Mouse (Mus musculus) C2C12 (cell line): ENCODE measurements around the gene Sorcs2. TPM values are rescaled to one million over a fixed set of nuclear protein-coding genes. Genes with fewer than 3 reads are reported as not detected.

Source experiments
- H3K27me3 ChIP-seq: one replicate; pipeline ENCODE4 v1.6.1; 2011; ENCODE audit not compliant: control insufficient read depth, insufficient read depth, insufficient read length
- H3K36me3 ChIP-seq: one replicate; pipeline ENCODE4 v1.6.1; 2011; ENCODE audit not compliant: control insufficient read depth, insufficient read depth
- H3K4me3 ChIP-seq: one replicate; pipeline ENCODE4 v1.5.1; 2011; ENCODE audit warnings: mild to moderate bottlenecking, control low read depth; ENCODE audit not compliant: poor library complexity, insufficient read depth, severe bottlenecking
- H3K79me2 ChIP-seq: one replicate; pipeline ENCODE4 v1.6.1; 2011; ENCODE audit not compliant: control insufficient read depth, insufficient read depth
- H3K79me3 ChIP-seq: one replicate; pipeline ENCODE4 v1.6.1; 2011; ENCODE audit warnings: low read depth, control low read depth
- H3ac ChIP-seq: one replicate; pipeline ENCODE3; 2011; ENCODE audit warnings: low read depth; ENCODE audit not compliant: control insufficient read depth, insufficient read length
- CEBPB ChIP-seq: IDR thresholded peaks from one replicate; pipeline ENCODE4 v1.6.1; 2011; ENCODE audit warnings: low read depth, mild to moderate bottlenecking, control low read depth, moderate library complexity
- CTCF ChIP-seq: IDR thresholded peaks from one replicate; pipeline ENCODE4 v1.5.1; 2011; ENCODE audit not compliant: control insufficient read depth, insufficient read depth, insufficient read length
- FOSL1 ChIP-seq: IDR thresholded peaks from one replicate; pipeline ENCODE4 v1.8.0; 2011; ENCODE audit warnings: mild to moderate bottlenecking, low read length; ENCODE audit not compliant: poor library complexity, insufficient read depth, severe bottlenecking
- MAX ChIP-seq: IDR thresholded peaks from one replicate; pipeline ENCODE4 v1.6.1; 2011; ENCODE audit warnings: mild to moderate bottlenecking, control low read depth
- MYOD1 ChIP-seq: IDR thresholded peaks from one replicate; pipeline ENCODE4 v1.6.1; 2011; ENCODE audit warnings: low read depth; ENCODE audit not compliant: control insufficient read depth, insufficient read length
- MYOG ChIP-seq: IDR thresholded peaks from one replicate; pipeline ENCODE4 v1.6.1; 2011; ENCODE audit not compliant: control insufficient read depth, insufficient read length; ENCODE audit errors: extremely low read depth
- USF1 ChIP-seq: IDR thresholded peaks from one replicate; pipeline ENCODE4 v1.6.1; 2011; ENCODE audit warnings: low read depth, mild to moderate bottlenecking, control low read depth, moderate library complexity
- polyA plus RNA-seq: library from polyadenylated mRNA; unstranded; fragments of >200 nt; fragmentation: generic; extraction: Trizol; gene quantifications from one replicate; pipeline ENCODE4 v1.2.1, GENCODE M21; 2012; ENCODE audit warnings: missing spikeins

The Sorcs2 gene
- polyA plus RNA-seq, 1 experiment = 67.7 TPM

DNA sequence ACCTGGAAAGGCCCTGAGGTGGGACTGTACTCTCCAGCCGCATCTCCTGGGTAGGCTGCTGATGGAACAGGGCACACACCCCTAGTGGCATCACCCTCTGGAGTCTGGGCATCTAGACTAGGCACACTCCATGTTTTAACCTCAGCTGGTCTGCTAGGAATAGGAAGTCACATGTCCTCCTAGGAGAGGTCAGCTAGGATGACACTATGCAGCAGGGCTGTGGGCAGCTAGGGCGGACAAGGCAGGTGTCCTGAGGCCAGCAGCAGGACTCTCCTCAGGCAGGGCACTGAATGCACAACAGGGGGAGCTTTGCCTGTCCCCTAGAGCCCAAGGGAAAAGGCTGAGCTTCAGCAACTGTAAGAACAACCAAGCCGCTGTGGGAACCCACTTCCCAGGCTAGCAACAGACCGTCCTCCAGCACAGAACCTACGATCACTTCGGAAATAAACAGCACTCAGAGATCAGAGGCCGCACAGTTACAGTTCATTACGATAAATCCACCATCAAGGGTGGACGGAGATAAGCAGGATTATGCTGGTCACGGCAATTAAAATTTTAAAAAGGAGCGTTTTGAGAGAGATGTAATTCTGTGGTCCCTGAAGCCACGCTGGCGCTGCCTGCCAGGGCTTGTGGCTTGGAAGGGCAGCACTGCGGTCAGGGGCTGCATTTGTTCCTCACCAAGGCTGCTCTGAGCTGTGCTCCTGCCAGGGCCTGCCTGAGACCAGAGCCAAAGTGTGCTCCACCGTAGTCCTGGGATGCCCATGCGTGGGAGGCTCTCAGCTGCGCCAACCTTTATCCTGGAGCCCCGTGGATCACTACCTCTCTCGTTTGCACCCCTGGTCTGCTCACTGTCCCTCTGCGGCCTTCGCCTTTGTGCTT is 232.3 kb downstream of the Sorcs2 start:
- Histone ChIP-seq H3K36me3 (no peaks in the 10 kb centered on the region), H3K4me3 (no peak overlapping the region), H3K79me2 (no peaks in the 10 kb centered on the region), H3ac (no peak overlapping the region), H3K27me3 (no peaks in the 10 kb centered on the region), H3K79me3 (no peaks in the 10 kb centered on the region)
- TF ChIP-seq MYOG (no peak), CTCF (peak; percentile 13), MYOD1 (peak; percentile 19)

GRCm38 (mm10) chr5:36154879-36155485 is 243.0 kb downstream of the Sorcs2 start:
- TF ChIP-seq MYOG = no peak
- TF ChIP-seq CEBPB = no peak
- no peak for TF ChIP-seq MAX
- no peak for TF ChIP-seq CTCF
- TF ChIP-seq FOSL1 = no peak
- TF ChIP-seq USF1 = no peak
- TF ChIP-seq MYOD1 = no peak
- H3K79me2 ChIP-seq = no peaks in the 10 kb centered on the region
- no peaks in the 10 kb centered on the region for H3K36me3 ChIP-seq
- H3K27me3 ChIP-seq = no peaks in the 10 kb centered on the region
- H3K79me3 ChIP-seq = no peaks in the 10 kb centered on the region
- H3K4me3 ChIP-seq = no peak overlapping the region
- no peak overlapping the region for H3ac ChIP-seq

- H3ac ChIP-seq = no peak overlapping the region
- H3K27me3 ChIP-seq = no peaks in the 10 kb centered on the region
- H3K79me2 ChIP-seq = no peaks in the 10 kb centered on the region
- no peak overlapping the region for H3K4me3 ChIP-seq
- no peaks in the 10 kb centered on the region for H3K36me3 ChIP-seq
- TF ChIP-seq FOSL1 = no peak
- no peaks in the 10 kb centered on the region for H3K79me3 ChIP-seq
Measured at GRCm38 (mm10) chr5:36153261-36153660, 244.7 kb downstream of the Sorcs2 start.

DNA sequence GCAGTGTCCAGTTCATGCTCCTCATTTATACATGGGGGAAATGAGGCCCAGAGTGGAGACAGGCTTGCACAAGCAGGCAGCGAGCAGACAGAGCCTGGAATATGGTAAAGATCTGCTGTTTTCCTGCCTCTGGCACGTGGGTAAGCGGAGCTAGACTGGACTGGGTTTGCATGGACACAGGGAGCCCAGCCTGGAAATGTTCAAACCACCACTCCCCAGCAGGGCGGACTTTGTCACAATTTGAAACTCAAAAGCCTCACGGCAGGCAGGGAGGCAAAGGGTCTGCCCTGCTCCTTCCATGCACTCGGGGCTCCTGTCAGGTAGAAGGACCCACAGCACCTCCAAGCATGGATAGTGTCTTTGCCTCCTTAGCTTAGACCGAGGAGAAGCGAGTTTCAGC is 246.9 kb downstream of the Sorcs2 start:
- Histone ChIP-seq H3ac (no peak overlapping the region), H3K79me3 (no peaks in the 10 kb centered on the region), H3K79me2 (no peaks in the 10 kb centered on the region), H3K36me3 (no peaks in the 10 kb centered on the region), H3K4me3 (no peak overlapping the region), H3K27me3 (no peaks in the 10 kb centered on the region)
- no peak for TF ChIP-seq MYOG
- no peak for TF ChIP-seq CTCF
- TF ChIP-seq MAX = no peak
- no peak for TF ChIP-seq MYOD1
- TF ChIP-seq CEBPB = no peak
- TF ChIP-seq FOSL1 = no peak
- no peak for TF ChIP-seq USF1

DNA sequence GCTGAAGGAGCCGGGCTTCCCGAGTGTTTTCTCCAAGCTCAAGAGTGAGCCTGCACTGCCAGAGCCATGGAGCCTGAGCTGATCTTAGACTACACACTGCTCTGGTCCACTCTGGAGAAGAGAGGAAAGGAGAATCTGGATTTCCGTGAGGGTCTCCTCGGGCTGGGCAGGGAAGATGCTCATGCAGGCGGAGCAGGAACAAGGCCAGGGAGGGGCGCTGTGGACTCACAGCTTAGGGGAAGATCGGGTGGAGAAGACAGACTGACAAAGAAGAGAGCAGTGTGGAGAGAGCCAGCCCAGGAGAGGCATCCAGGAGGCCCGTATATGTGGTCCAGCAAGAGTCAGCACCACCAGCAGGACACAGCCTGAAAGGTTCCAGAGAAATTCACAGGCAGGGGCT is 248.8 kb downstream of the Sorcs2 start:
- no peaks in the 10 kb centered on the region for H3K79me3 ChIP-seq
- no peaks in the 10 kb centered on the region for H3K79me2 ChIP-seq
- no peak overlapping the region for H3ac ChIP-seq
- no peak overlapping the region for H3K4me3 ChIP-seq
- no peaks in the 10 kb centered on the region for H3K36me3 ChIP-seq
- no peaks in the 10 kb centered on the region for H3K27me3 ChIP-seq
- no peak for TF ChIP-seq CTCF
- no peak for TF ChIP-seq FOSL1
- no peak for TF ChIP-seq USF1
- TF ChIP-seq MYOG = no peak
- TF ChIP-seq MYOD1 = no peak

GRCm38 (mm10) chr5:36146589-36146988 is 251.3 kb downstream of the Sorcs2 start:
- Histone ChIP-seq H3K79me3 (no peaks in the 10 kb centered on the region), H3K79me2 (no peaks in the 10 kb centered on the region), H3K27me3 (no peaks in the 10 kb centered on the region), H3K36me3 (no peaks in the 10 kb centered on the region), H3ac (no peak overlapping the region), H3K4me3 (no peak overlapping the region)
- TF ChIP-seq MYOG = no peak
- TF ChIP-seq CEBPB = no peak
- TF ChIP-seq MYOD1 = no peak
- no peak for TF ChIP-seq USF1
- TF ChIP-seq FOSL1 = no peak
- no peak for TF ChIP-seq MAX
- no peak for TF ChIP-seq CTCF
